Mouse (Mus musculus) large intestine, adult 2 months (tissue): ENCODE results near the gene Slc47a1. TPM values are rescaled to one million over a fixed set of nuclear protein-coding genes. Genes with fewer than 3 reads are reported as not detected.
"Not testable (repeated sequence)": the region's sequence is repeated elsewhere in the genome, so short reads cannot be mapped to it uniquely, and the experiment has no call there.

ENCODE experiments used
- DNase-seq: peaks from one replicate; pipeline ENCODE4 v3.0.0-alpha.2; 2012; ENCODE audit warnings: low read depth, low spot score
- WGBS: fragments of 180-500 bp; shearing (Covaris S2); methylation state at CpG from one replicate; pipeline ENCODE4 v1.1.7; 2018; 5-methylcytosine and 5-hydroxymethylcytosine counted together
- polyA plus RNA-seq: library from polyadenylated mRNA; depleted of rRNA; stranded (reverse); fragments of >200 nt; gene quantifications from 2 replicates; pipeline ENCODE4 v1.2.3, GENCODE M21; 2012

Gene Slc47a1
- polyA plus RNA-seq, 1 experiment = 4.2 TPM

- DNase-seq = no peak
- 54% methylated on average over 10 of the region's 10 CpGs for WGBS
These were observed 40.6 kb downstream of the Slc47a1 start for GRCm38 (mm10) chr11:61337586-61337985.

- 67% methylated on average over 10 of the region's 10 CpGs for WGBS
- DNase-seq = no peak
These were observed 57.0 kb downstream of the Slc47a1 start for GRCm38 (mm10) chr11:61320904-61321687.

- WGBS = 51% methylated on average over 3 of the region's 3 CpGs
- DNase-seq = no peak
These were observed 58.1 kb downstream of the Slc47a1 start for GRCm38 (mm10) chr11:61319923-61320567.

- no peak for DNase-seq
- WGBS = 31% methylated on average over 12 of the region's 12 CpGs
These were observed 58.8 kb downstream of the Slc47a1 start for GRCm38 (mm10) chr11:61319233-61319922.

DNA sequence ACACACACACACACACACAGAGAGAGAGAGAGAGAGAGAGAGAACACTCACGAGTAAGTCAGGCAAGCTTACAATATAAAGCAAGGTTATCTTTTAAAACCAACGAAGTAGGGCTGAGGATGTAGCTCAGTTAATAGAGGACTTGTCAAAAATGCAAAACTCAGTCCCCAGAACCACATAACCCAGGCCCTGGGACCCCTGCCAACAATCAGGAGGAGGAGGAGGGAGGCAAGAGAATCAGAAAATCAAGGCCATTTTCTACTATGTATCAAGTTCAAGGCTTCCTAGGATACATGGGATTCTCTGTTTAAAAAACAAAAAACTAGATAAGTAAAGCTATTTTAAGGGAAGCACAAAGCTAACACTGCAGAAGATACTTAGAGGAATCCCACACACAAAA, 61.3 kb downstream of the Slc47a1 start:
- no peak for DNase-seq
- 31% methylated on average over 2 of the region's 2 CpGs for WGBS

DNA sequence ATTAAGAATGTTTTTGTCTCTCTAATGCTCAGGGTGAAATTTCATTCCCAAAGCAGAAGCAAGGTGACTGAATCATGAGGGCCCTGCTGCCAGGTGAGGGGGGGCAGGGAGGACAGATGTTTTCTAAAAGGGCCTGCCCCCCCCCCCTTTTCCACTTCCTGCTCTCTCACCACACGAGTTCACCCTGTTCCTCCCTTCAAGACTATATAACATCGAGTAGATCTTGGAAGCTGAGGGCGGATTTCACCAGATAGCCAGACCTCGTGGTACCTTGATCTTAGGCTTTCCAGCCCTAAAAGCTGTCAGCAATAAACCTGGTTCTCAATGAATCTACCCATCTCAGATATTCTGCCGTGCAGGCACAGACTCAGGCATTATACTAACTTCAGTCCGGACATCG, 67.8 kb downstream of the Slc47a1 start:
- 47% methylated on average over 7 of the region's 7 CpGs for WGBS
- DNase-seq = no peak

- DNase-seq = no peak
- WGBS = 68% methylated on average over 12 of the region's 12 CpGs
These were observed 68.3 kb downstream of the Slc47a1 start for GRCm38 (mm10) chr11:61309831-61310230.

- 52% methylated on average over 7 of the region's 7 CpGs for WGBS
- DNase-seq = no peak
These were observed 70.3 kb downstream of the Slc47a1 start for GRCm38 (mm10) chr11:61307795-61308194.

DNA sequence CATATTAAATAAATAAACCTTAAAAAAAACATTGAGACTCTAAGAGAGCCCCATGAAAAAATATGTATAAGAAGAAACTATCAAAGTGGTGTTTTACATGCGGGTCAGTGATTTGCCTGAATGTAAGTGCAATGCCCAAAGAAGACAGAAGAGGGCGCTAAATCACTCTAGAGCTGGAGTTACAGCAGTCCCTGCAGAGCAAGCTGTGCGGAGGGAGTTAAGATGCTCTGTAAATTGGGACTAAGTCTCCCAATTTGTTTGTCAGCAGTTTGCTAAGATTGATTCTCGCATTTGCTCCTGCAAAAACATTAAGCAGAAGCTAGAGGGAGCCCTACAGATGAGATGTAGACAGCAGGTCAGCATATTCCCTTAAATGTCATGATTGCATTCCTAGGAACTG, 72.8 kb downstream of the Slc47a1 start:
- no peak for DNase-seq
- 84% methylated on average over 4 of the region's 4 CpGs for WGBS

GRCm38 (mm10) chr11:61304535-61304934, 73.6 kb downstream of the Slc47a1 start:
- 96% methylated on average over 6 of the region's 10 CpGs for WGBS

DNA sequence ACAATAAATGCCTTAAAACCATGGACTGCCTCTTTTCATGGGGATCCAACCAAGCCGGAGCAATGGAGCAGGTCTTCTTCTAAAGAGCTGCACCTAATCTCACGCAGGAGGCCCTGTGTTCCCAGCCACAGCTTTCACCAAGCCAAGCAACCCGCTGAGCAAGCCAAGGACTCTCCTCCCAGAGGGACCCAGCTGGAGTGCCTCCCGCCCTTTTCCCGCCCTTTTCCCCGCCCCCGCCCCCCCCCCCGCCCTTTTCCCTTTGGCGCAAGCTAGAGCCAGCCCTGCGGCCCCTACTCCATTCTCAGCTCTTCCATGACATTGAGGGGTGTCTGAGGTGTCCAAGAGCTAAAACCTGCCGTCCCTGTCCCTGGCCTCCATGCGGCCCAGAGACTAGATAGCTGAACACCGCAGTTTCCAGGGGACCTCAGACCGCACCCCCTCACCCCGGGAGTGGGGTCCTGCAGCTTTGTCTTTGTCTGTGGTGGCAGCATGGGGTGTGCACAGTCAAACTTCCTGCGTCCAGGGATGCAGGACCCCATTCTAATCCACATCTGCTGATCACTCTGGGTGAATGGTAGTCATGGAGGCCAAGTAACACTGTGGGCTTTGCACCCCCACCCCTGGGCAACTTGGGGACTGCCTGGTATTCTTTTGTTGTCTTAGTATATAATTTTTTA, 77.3 kb downstream of the Slc47a1 start:
- no peak for DNase-seq
- 35% methylated on average over 14 of the region's 16 CpGs for WGBS

More at GRCm38 (mm10) chr11:61304535-61304934, 73.6 kb downstream of the Slc47a1 start:
- DNase-seq = not testable (repeated sequence)

DNA sequence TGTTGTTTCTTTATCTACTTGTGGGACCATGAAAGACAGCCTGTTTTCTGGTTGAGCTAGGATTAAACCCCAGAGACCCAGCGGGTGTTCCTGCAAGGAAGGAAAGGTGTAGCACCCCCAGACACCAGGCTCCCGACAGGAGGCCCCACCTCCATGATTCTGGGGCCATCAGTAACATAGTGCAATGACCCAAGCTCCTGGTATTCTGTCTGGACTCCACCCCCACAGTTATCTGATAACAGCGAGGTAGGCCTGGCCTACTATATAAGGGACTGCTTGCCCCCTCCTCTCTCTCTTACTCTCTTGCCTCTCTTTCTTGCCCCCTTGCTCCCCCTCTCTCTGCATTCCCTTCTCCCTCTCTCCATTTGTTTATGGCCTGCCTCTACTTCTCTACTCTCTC, 77.9 kb downstream of the Slc47a1 start:
- DNase-seq = no peak
- 66% methylated on average over 3 of the region's 3 CpGs for WGBS

DNA sequence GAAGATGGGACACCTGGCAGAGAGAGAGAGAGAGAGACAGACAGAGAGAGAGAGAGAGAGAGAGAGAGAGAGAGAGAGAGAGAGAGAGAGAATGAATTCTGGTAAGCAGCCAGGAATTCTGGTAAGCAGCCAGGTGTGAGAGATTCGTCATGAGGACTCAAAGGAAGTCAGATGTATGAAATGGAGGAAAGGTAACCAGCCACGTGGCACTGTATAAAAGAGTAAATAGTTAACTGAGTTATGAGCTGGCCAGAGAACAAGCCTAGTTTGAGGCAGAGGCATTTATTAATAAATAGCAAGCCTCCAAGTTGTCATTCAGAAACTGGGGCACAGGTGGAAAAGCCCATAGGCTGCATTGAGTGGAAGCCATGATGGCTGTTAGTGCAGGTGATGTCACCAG, 80.2 kb downstream of the Slc47a1 start:
- 16% methylated on average over 2 of the region's 2 CpGs for WGBS
- DNase-seq = peak; percentile 18

- no peak for DNase-seq
- WGBS = 94% methylated on average over 2 of the region's 2 CpGs
These were observed 80.8 kb downstream of the Slc47a1 start for GRCm38 (mm10) chr11:61297326-61297725.

DNA sequence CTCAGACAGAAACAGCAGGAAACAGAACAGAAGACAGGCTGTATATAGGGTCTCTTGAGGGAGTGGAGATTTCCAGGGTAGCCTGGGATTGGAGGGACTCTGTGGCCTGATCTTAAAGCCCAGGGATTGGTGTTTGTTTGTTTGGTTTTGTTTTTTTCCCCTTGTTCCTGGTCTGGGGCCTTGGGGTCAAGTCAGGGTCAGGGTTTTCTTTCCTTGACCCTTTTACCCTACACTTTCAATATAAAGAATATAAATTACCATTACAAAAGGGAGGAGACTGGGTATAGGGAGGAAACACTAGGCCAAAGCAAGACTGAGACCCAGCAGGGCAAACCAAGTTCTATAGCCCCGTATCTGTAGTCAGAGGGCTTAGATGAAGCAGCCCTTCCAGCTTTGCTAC, 81.6 kb downstream of the Slc47a1 start:
- 92% methylated on average over 1 of the region's 1 CpGs for WGBS
- no peak for DNase-seq

GRCm38 (mm10) chr11:61295556-61295955, 82.6 kb downstream of the Slc47a1 start:
- 97% methylated on average over 2 of the region's 2 CpGs for WGBS
- DNase-seq = no peak

DNA sequence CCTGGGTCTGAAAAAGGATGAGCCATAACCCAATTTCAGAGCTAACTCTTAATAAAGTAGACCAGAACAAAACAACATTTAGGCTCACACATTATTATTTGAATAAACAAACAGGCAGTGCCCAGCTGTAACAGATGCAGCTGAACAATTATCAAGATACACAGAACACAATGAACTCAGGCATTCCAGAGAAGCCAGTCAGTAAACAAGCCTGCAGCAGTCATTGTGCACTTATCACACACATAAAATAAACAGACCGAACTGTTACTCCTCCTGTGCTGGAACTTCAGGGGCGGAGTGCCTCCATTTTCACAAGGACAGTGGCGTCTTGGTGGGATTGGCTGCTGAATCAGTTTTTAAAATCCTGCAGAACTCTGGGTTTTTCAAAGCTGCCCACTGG, 83.7 kb downstream of the Slc47a1 start:
- 45% methylated on average over 3 of the region's 3 CpGs for WGBS
- no peak for DNase-seq
